Mouse (Mus musculus): ENCODE results near the gene Ropn1l. TPM values are rescaled to one million over a fixed set of nuclear protein-coding genes. Genes with fewer than 3 reads are reported as not detected.

Gene Ropn1l
- polyA plus RNA-seq (2012; rRNA removed) = 1.2 and 1.5 TPM in 2 replicates

- peak; percentile 95 for DNase-seq (ENCODE audit: low read depth)
- TF ChIP-seq CTCF (IDR thresholded peaks at IDR 0.05; ENCODE audit: borderline replicate concordance, extremely low read depth, insufficient read depth, insufficient read length) (no peak), POLR2A (IDR thresholded peaks at IDR 0.05; ENCODE audit: borderline replicate concordance, extremely low read depth, insufficient read depth, insufficient read length, poor library complexity, severe bottlenecking) (no peak; the same call in 1 of the 2 replicates)
Measured at GRCm38 (mm10) chr15:31453098-31453916, at the start of gene Ropn1l. TSS of gene Ropn1l (minus strand) at chr15:31453737.

- no peak for DNase-seq (ENCODE audit: low read depth)
- TF ChIP-seq CTCF (IDR thresholded peaks at IDR 0.05; ENCODE audit: borderline replicate concordance, extremely low read depth, insufficient read depth, insufficient read length) = no peak
- no peak for TF ChIP-seq POLR2A (IDR thresholded peaks at IDR 0.05; ENCODE audit: borderline replicate concordance, extremely low read depth, insufficient read depth, insufficient read length, poor library complexity, severe bottlenecking)
Measured at GRCm38 (mm10) chr15:31502996-31503395, 49.5 kb upstream of the Ropn1l start.

GRCm38 (mm10) chr15:31502313-31502712 lies 48.8 kb upstream of the Ropn1l start:
- no peak for DNase-seq (ENCODE audit: low read depth)
- no peak for TF ChIP-seq POLR2A (IDR thresholded peaks at IDR 0.05; ENCODE audit: borderline replicate concordance, extremely low read depth, insufficient read depth, insufficient read length, poor library complexity, severe bottlenecking)

GRCm38 (mm10) chr15:31494803-31495202 lies 41.3 kb upstream of the Ropn1l start:
- DNase-seq (ENCODE audit: low read depth) = no peak
- no peak for TF ChIP-seq POLR2A (IDR thresholded peaks at IDR 0.05; ENCODE audit: borderline replicate concordance, extremely low read depth, insufficient read depth, insufficient read length, poor library complexity, severe bottlenecking)
- TF ChIP-seq CTCF (IDR thresholded peaks at IDR 0.05; ENCODE audit: borderline replicate concordance, extremely low read depth, insufficient read depth, insufficient read length) = no peak

GRCm38 (mm10) chr15:31494310-31494709 lies 40.8 kb upstream of the Ropn1l start:
- DNase-seq (ENCODE audit: low read depth) = no peak
- TF ChIP-seq POLR2A (IDR thresholded peaks at IDR 0.05; ENCODE audit: borderline replicate concordance, extremely low read depth, insufficient read depth, insufficient read length, poor library complexity, severe bottlenecking) (no peak), CTCF (IDR thresholded peaks at IDR 0.05; ENCODE audit: borderline replicate concordance, extremely low read depth, insufficient read depth, insufficient read length) (no peak)

- no peak for TF ChIP-seq CTCF (IDR thresholded peaks at IDR 0.05; ENCODE audit: borderline replicate concordance, extremely low read depth, insufficient read depth, insufficient read length)
- no peak for TF ChIP-seq POLR2A (IDR thresholded peaks at IDR 0.05; ENCODE audit: borderline replicate concordance, extremely low read depth, insufficient read depth, insufficient read length, poor library complexity, severe bottlenecking)
- peak; percentile 64 for DNase-seq (ENCODE audit: low read depth)
Measured at GRCm38 (mm10) chr15:31487407-31487806, 33.9 kb upstream of the Ropn1l start.

GRCm38 (mm10) chr15:31476678-31477077 lies 23.1 kb upstream of the Ropn1l start:
- no peak for DNase-seq (ENCODE audit: low read depth)
- TF ChIP-seq CTCF (IDR thresholded peaks at IDR 0.05; ENCODE audit: borderline replicate concordance, extremely low read depth, insufficient read depth, insufficient read length) = no peak
- TF ChIP-seq POLR2A (IDR thresholded peaks at IDR 0.05; ENCODE audit: borderline replicate concordance, extremely low read depth, insufficient read depth, insufficient read length, poor library complexity, severe bottlenecking) = no peak

- DNase-seq (ENCODE audit: low read depth) = no peak
- TF ChIP-seq POLR2A (IDR thresholded peaks at IDR 0.05; ENCODE audit: borderline replicate concordance, extremely low read depth, insufficient read depth, insufficient read length, poor library complexity, severe bottlenecking) (no peak), CTCF (IDR thresholded peaks at IDR 0.05; ENCODE audit: borderline replicate concordance, extremely low read depth, insufficient read depth, insufficient read length) (no peak)
Measured at GRCm38 (mm10) chr15:31472645-31473574, 19.4 kb upstream of the Ropn1l start.

- TF ChIP-seq POLR2A (IDR thresholded peaks at IDR 0.05; ENCODE audit: borderline replicate concordance, extremely low read depth, insufficient read depth, insufficient read length, poor library complexity, severe bottlenecking) (no peak), CTCF (IDR thresholded peaks at IDR 0.05; ENCODE audit: borderline replicate concordance, extremely low read depth, insufficient read depth, insufficient read length) (no peak)
- DNase-seq (ENCODE audit: low read depth) = no peak
Measured at GRCm38 (mm10) chr15:31471529-31471928, 18.0 kb upstream of the Ropn1l start.

GRCm38 (mm10) chr15:31469497-31469896 lies 16.0 kb upstream of the Ropn1l start:
- no peak for DNase-seq (ENCODE audit: low read depth)
- no peak for TF ChIP-seq CTCF (IDR thresholded peaks at IDR 0.05; ENCODE audit: borderline replicate concordance, extremely low read depth, insufficient read depth, insufficient read length)
- no peak for TF ChIP-seq POLR2A (IDR thresholded peaks at IDR 0.05; ENCODE audit: borderline replicate concordance, extremely low read depth, insufficient read depth, insufficient read length, poor library complexity, severe bottlenecking)

- TF ChIP-seq CTCF (IDR thresholded peaks at IDR 0.05; ENCODE audit: borderline replicate concordance, extremely low read depth, insufficient read depth, insufficient read length) (no peak), POLR2A (IDR thresholded peaks at IDR 0.05; ENCODE audit: borderline replicate concordance, extremely low read depth, insufficient read depth, insufficient read length, poor library complexity, severe bottlenecking) (no peak)
- no peak for DNase-seq (ENCODE audit: low read depth)
Measured at GRCm38 (mm10) chr15:31468806-31469205, 15.3 kb upstream of the Ropn1l start.

All from brain, embryonic 14.5 days (tissue).